In genomic region chr16:23423825-23424224, GRCm38 (mm10) we compare ENCODE assay signal across 32 mouse cellular contexts. TPM values are rescaled to one million over a fixed set of nuclear protein-coding genes. Genes with fewer than 3 reads are reported as not detected.
DNase-seq lines count a peak whose midpoint lies in the region; ATAC-seq and TF ChIP-seq lines count a peak whose summit lies in the region.
"Had no signal": no experiment of that assay in that cellular context is flagged by ENCODE, and none has a peak within 500 bp of the region (broad histone marks: within the 10 kb centered on the region; RNA-seq: fewer than 3 reads in every experiment).

No protein-coding gene starts in this region.

- no peak overlapping the region for H3K4me3 ChIP-seq in kidney, postnatal 0 days (replicated peaks; ENCODE audit: low read depth, low read length)
- no peak overlapping the region for H3K4me3 ChIP-seq in kidney, embryonic 14.5 days (ENCODE audit: low read length)
- H3K4me3 ChIP-seq: embryonic facial prominence, embryonic 12.5 days; embryonic facial prominence, embryonic 15.5 days; erythroblast, embryonic 14.5 days; forebrain, embryonic 12.5 days; forebrain, embryonic 15.5 days; heart, embryonic 10.5 days; heart, embryonic 13.5 days had no signal

- no peak for TF ChIP-seq CTCF in kidney, postnatal 0 days (IDR thresholded peaks at IDR 0.05; ENCODE audit: low read depth)
- TF ChIP-seq CTCF in Patski (IDR thresholded peaks at IDR 0.05), result no peak

- H3K36me3 ChIP-seq in kidney, postnatal 0 days (ENCODE audit: insufficient read depth, low read length), result no peaks in the 10 kb centered on the region
- no peaks in the 10 kb centered on the region for H3K36me3 ChIP-seq in kidney, embryonic 14.5 days (ENCODE audit: control insufficient read depth, insufficient read depth, low read length)
- H3K36me3 ChIP-seq: embryonic facial prominence, embryonic 12.5 days; embryonic facial prominence, embryonic 15.5 days; forebrain, embryonic 12.5 days; forebrain, embryonic 15.5 days; heart, embryonic 10.5 days; heart, embryonic 13.5 days had no signal

- in situ Hi-C loops in Patski (cut with MboI; ENCODE audit: low pct_unique_long_range_greater_than_20kb), result no loop called here

- no peaks in the 10 kb centered on the region for H3K27me3 ChIP-seq in kidney, postnatal 0 days (ENCODE audit: insufficient read depth, low read length)
- H3K27me3 ChIP-seq in kidney, embryonic 14.5 days (ENCODE audit: control insufficient read depth, insufficient read depth, low read length), result no peaks in the 10 kb centered on the region
- no peaks in the 10 kb centered on the region for H3K27me3 ChIP-seq in Patski
- H3K27me3 ChIP-seq: embryonic facial prominence, embryonic 12.5 days; embryonic facial prominence, embryonic 15.5 days; forebrain, embryonic 12.5 days; forebrain, embryonic 15.5 days; heart, embryonic 13.5 days had no signal

- no peak overlapping the region for H3K4me2 ChIP-seq in kidney, postnatal 0 days (ENCODE audit: low read length)
- H3K4me2 ChIP-seq in kidney, embryonic 14.5 days (replicated peaks; ENCODE audit: low read depth, low read length), result no peak overlapping the region
- H3K4me2 ChIP-seq: embryonic facial prominence, embryonic 12.5 days; embryonic facial prominence, embryonic 15.5 days; forebrain, embryonic 12.5 days; forebrain, embryonic 15.5 days; heart, embryonic 13.5 days; hindbrain, embryonic 14.5 days had no signal

- WGBS in kidney, postnatal 0 days, result 54% methylated on average over 5 of the region's 5 CpGs
- 56% methylated on average over 5 of the region's 5 CpGs for WGBS in kidney, embryonic 14.5 days

- ATAC-seq in kidney, postnatal 0 days (replicated peaks; ENCODE audit: low FRiP score, low read depth), result no peak
- no peak for ATAC-seq in kidney, embryonic 14.5 days (ENCODE audit: low FRiP score, low TSS enrichment)
- ATAC-seq in Patski, result peak; percentile 72
- ATAC-seq in granulocyte monocyte progenitor cell, adult 5-6 weeks (replicated peaks; ENCODE audit: poor library complexity, severe bottlenecking), result no peak
- ATAC-seq: CD4-positive, CD25-positive, alpha-beta regulatory T cell, adult 4 months; forebrain, embryonic 15.5 days; hindbrain, postnatal 0 days; inflammation-experienced regulatory T-cells, adult 6 months had no signal

- POLR2A ChIA-PET in Patski (lab: Charles Lee), result no interaction called here

- peak; percentile 61 for DNase-seq in kidney, postnatal 0 days (ENCODE audit: low spot score)
- peak; percentile 82 for DNase-seq in Muller cell, postnatal 12 days (ENCODE audit: inconsistent ontology term)
- peak; percentile 54 for DNase-seq in Patski (ENCODE audit: low read depth, low spot score)
- DNase-seq in left cerebral cortex, postnatal 25 days (ENCODE audit: low spot score in 2 of 2), result no peak
- DNase-seq: adrenal gland, postnatal 10 days; adrenal gland, postnatal 36 days; cerebellum, adult 18-20 months; cerebellum, adult 9-10 months; cerebellum, postnatal 14 days; gastrocnemius, postnatal 14 days; heart, adult 18-20 months; heart, postnatal 14 days; heart, postnatal 4 days had no signal

- no peak overlapping the region for H3K27ac ChIP-seq in kidney, postnatal 0 days
- no peak overlapping the region for H3K27ac ChIP-seq in kidney, embryonic 14.5 days (ENCODE audit: low read depth, low read length)
- H3K27ac ChIP-seq: embryonic facial prominence, embryonic 12.5 days; embryonic facial prominence, embryonic 15.5 days; forebrain, embryonic 12.5 days; forebrain, embryonic 15.5 days; heart, embryonic 10.5 days; heart, embryonic 13.5 days; hindbrain, embryonic 14.5 days; hindbrain, postnatal 0 days had no signal

- intact Hi-C loops in left cerebral cortex, postnatal 25 days (cut with DNase I), result no loop called here

- H3K9ac ChIP-seq in kidney, postnatal 0 days (ENCODE audit: low read depth, low read length), result no peak overlapping the region
- no peak overlapping the region for H3K9ac ChIP-seq in kidney, embryonic 14.5 days (ENCODE audit: low read depth, low read length)
- H3K9ac ChIP-seq: embryonic facial prominence, embryonic 12.5 days; embryonic facial prominence, embryonic 15.5 days; forebrain, embryonic 12.5 days; forebrain, embryonic 15.5 days; heart, embryonic 13.5 days; hindbrain, embryonic 14.5 days had no signal

- CTCF ChIA-PET in Patski (lab: Charles Lee), result interaction anchor here (1.1 to 2.5 kb wide), 7 partner anchors 10 to 475 kb away, joined by 3 to 14 read pairs (median 4); no protein-coding TSS in a partner anchor

- no peaks in the 10 kb centered on the region for H3K4me1 ChIP-seq in kidney, postnatal 0 days (replicated peaks; ENCODE audit: insufficient read depth, low read length)
- no peaks in the 10 kb centered on the region for H3K4me1 ChIP-seq in kidney, embryonic 14.5 days (ENCODE audit: control insufficient read depth, insufficient read depth, low read length)
- H3K4me1 ChIP-seq: embryonic facial prominence, embryonic 12.5 days; embryonic facial prominence, embryonic 15.5 days; forebrain, embryonic 12.5 days; forebrain, embryonic 15.5 days; heart, embryonic 10.5 days; heart, embryonic 13.5 days had no signal

- H3K9me3 ChIP-seq in kidney, postnatal 0 days (replicated peaks; ENCODE audit: low read length), result no peaks in the 10 kb centered on the region
- H3K9me3 ChIP-seq in kidney, embryonic 14.5 days (ENCODE audit: control insufficient read depth, low read length), result no peaks in the 10 kb centered on the region
- H3K9me3 ChIP-seq: embryonic facial prominence, embryonic 12.5 days; embryonic facial prominence, embryonic 15.5 days; forebrain, embryonic 12.5 days; forebrain, embryonic 15.5 days; heart, embryonic 10.5 days; heart, embryonic 13.5 days had no signal

RNA-seq across cellular contexts. Expression of gene Rtp1, which starts 5.1 kb away (rescaled TPM):
- polyA plus RNA-seq in kidney, postnatal 0 days (2015; fragmentation: Nextera tagmentation; extraction: Ambion mirVana), result not detected in 2 replicates
- not detected in 2 replicates for polyA plus RNA-seq in kidney, embryonic 14.5 days (2014; fragmentation: Nextera tagmentation; extraction: Ambion mirVana)
- not detected for polyA plus RNA-seq in Patski (2021)
- total RNA-seq in granulocyte monocyte progenitor cell, adult 5-6 weeks (2014; fragmentation: Nextera tagmentation), result not detected in 2 replicates
- total RNA-seq in granulocyte monocyte progenitor cell, adult 5-6 weeks (2017), result not detected in 2 replicates
- under 1 TPM; 0.23 to 0.25 TPM for total RNA-seq in left cerebral cortex, postnatal 25 days (2021)
- total RNA-seq: adrenal gland, adult 18-20 months; adrenal gland, postnatal 10 days; adrenal gland, postnatal 36 days; gastrocnemius, postnatal 14 days; gastrocnemius, postnatal 4 days; heart, adult 18-20 months; heart, postnatal 14 days; heart, postnatal 4 days; MEL had no signal
- polyA plus RNA-seq: C2C12; CD4-positive, CD25-positive, alpha-beta regulatory T cell, adult 4 months; erythroblast, embryonic 14.5 days; heart, embryonic 10.5 days; heart, embryonic 13.5 days; heart, embryonic 16.5 days; hindbrain, embryonic 11.5 days; hindbrain, embryonic 14.5 days; inflammation-experienced regulatory T-cells, adult 6 months had no signal

Comparison
In these comparisons a context has a peak if more than half of its experiments do, and no peak if none do; other contexts are left out.
1. DNase-seq: peak in kidney, postnatal 0 days (single experiment), Muller cell, postnatal 12 days (single experiment) and Patski (single experiment); none in left cerebral cortex, postnatal 25 days (0 of 2).